Mouse (Mus musculus): ENCODE results near the gene Setd1b.
"Not testable (repeated sequence)": the region's sequence is repeated elsewhere in the genome, so short reads cannot be mapped to it uniquely, and the experiment has no call there.

The Setd1b gene

GRCm38 (mm10) chr5:123162942-123163341 is 20.9 kb downstream of the Setd1b start:
- DNase-seq (ENCODE audit: low spot score), result no peak

- no peak for DNase-seq (ENCODE audit: low spot score)
Measured at GRCm38 (mm10) chr5:123166437-123166836, 24.4 kb downstream of the Setd1b start.

GRCm38 (mm10) chr5:123167591-123167990 is 25.6 kb downstream of the Setd1b start:
- DNase-seq (ENCODE audit: low spot score), result no peak

DNA sequence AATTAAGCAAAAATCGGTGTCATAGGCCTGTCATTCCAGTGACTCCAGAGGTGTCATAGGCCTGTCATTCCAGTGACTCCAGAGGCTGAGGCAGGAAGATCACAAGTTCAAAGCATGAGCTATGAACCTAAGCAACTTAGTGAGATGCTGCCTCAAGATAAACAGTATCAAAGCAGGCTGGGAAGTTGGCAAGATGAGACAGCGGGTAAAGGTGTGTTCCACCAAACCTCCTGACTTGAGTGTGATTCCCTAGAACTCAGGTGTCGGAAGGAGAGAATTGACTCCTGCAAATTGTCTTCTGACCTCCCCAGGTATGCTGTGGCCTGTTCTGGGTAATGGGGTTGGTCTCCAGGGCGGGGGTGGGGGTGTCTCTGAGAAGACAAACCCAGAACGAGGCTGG is 27.3 kb downstream of the Setd1b start, which contains the start of gene Psmd9:
TSS of gene Psmd9 (plus strand) at position 130 of the 400 bp plus-strand sequence.
- no peak for DNase-seq (ENCODE audit: low spot score)

DNA sequence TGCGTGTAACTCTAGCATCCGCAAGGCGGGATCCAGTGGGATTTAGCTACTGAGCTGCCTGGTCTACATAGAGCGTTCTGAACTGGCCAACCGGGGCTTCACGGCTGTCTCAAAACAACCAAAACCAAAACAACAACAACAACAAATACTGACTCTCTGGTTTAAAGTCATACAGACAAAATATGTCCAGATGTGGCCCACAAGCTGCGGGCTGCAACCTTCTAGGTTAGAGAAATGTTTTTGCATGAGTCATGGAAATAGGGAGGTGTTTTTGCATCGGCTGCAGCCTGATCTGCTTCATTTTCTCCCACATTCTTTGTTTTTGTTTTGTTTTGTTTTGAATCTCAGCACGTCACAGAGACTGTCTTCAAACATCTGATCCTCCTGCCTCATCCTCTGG is 28.4 kb downstream of the Setd1b start:
- DNase-seq (ENCODE audit: low spot score), result no peak

GRCm38 (mm10) chr5:123171646-123172350 is 29.8 kb downstream of the Setd1b start:
- peak; percentile 94 for DNase-seq (ENCODE audit: low spot score)

DNA sequence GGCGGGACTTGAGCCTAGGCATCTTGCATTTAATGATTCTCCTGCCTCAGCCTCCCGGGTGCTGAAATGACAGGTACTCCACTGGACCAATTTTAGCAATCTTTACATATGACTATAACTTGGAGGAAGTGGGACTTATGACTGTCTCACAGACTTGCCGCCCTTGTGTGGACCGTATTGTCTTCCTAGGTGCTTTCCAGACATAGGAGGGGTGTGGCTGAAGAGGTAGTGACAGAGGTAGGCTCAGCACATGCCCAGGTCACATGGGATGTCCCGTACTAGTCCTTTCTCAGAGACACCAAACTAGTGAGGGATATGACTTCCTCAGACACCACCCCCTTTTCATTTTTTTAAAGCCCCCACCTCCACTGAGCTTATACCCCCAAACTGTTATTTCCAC is 36.8 kb downstream of the Setd1b start:
- DNase-seq (ENCODE audit: low spot score), result no peak

DNA sequence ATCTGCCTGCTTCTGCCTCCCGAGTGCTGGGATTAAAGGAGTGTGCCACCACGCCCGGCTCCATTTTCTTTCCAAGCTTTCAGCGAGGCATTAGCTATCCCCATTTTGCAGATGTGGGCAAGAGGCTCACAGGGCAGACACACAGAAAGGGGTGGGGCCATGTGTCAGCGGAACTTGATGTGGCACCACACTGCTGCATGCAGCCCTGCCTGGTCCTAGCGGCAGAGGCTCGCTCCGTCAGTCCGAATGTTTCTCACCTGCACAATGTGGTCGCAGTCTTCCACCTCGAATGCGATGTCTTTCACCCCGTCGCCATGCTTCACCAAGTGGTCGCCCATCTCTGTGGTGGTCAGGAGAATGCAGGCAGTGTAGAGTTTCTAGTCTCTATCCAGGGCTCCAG is 38.4 kb downstream of the Setd1b start:
- DNase-seq (ENCODE audit: low spot score), result no peak

- DNase-seq (ENCODE audit: low spot score), result no peak
Measured at GRCm38 (mm10) chr5:123181536-123181935, 39.5 kb downstream of the Setd1b start.

DNA sequence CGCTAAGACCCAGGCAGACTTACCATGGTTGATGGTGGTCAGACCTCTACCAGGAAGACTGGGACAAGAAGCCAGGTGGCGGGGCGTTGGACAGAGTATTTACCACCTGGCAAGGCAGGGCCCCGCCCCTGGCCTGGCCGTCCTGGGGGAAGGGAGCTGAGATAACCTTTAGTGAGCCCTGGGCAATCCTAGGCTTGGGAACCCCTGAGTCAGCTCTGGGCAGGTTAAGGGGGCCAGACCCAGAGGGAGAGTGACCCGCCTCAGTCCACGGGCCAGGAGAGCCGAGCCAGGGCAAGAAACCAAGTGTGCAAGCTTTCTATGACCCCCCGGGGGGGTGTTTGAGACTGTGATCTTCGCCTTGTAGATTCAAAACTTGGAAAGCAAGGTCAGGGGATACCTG is 40.7 kb downstream of the Setd1b start, which contains the start of gene Hpd:
TSS of gene Hpd (minus strand) at position 77 of the 400 bp plus-strand sequence.
- no peak for DNase-seq (ENCODE audit: low spot score)

DNA sequence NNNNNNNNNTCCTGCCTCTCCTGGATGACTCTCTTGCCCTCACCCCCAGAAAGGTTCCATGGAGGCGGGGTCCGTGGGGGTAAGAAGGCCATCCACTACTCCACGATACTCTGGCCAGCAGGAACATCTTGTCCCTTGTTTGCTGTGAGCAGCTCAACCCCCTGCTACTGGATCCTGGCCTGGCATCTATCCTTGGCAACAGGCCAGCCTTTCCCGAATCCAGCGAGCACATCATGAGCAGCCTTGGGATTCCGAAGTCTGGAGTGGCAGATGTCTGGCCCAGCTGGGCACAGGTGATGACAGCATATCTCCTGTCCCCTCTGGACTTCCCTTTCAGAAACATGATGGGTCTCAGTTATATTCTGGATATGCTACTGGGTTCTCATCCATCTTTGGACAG is 44.0 kb downstream of the Setd1b start:
- peak; percentile 69 for DNase-seq (ENCODE audit: low spot score)

- no peak for DNase-seq (ENCODE audit: low spot score)
Measured at GRCm38 (mm10) chr5:123187306-123187705, 45.3 kb downstream of the Setd1b start.

- no peak for DNase-seq (ENCODE audit: low spot score)
Measured at GRCm38 (mm10) chr5:123190912-123191311, 48.9 kb downstream of the Setd1b start.

DNA sequence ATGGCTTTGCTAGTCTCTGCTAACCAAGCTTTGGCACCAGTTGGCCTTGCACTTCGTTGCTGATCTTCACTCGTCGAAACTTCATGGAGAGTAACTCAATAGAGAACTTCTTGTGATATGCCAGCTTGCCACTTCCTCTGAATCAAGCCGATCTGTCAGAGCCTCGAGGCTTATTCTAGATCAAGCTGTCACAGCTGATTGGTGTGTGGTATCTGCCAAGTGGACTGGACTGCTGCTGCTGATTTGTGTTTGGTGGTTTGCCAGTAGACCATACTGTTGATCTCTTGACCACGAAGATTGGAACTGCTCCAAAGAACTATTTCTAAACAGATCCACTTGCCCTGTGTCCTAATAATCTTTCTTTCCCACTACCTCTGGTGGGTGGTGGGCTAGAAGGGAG is 49.4 kb downstream of the Setd1b start:
- DNase-seq (ENCODE audit: low spot score), result no peak

GRCm38 (mm10) chr5:123192606-123193150 is 50.7 kb downstream of the Setd1b start:
- no peak for DNase-seq (ENCODE audit: low spot score)

GRCm38 (mm10) chr5:123193436-123193835 is 51.4 kb downstream of the Setd1b start:
- no peak for DNase-seq (ENCODE audit: low spot score)

GRCm38 (mm10) chr5:123194856-123195255 is 52.9 kb downstream of the Setd1b start:
- DNase-seq (ENCODE audit: low spot score), result no peak

- no peak for DNase-seq (ENCODE audit: low spot score)
Measured at GRCm38 (mm10) chr5:123195500-123196000, 53.6 kb downstream of the Setd1b start.

GRCm38 (mm10) chr5:123196746-123197145 is 54.8 kb downstream of the Setd1b start:
- no peak for DNase-seq (ENCODE audit: low spot score)

- no peak for DNase-seq (ENCODE audit: low spot score)
Measured at GRCm38 (mm10) chr5:123198523-123198922, 56.5 kb downstream of the Setd1b start.

DNA sequence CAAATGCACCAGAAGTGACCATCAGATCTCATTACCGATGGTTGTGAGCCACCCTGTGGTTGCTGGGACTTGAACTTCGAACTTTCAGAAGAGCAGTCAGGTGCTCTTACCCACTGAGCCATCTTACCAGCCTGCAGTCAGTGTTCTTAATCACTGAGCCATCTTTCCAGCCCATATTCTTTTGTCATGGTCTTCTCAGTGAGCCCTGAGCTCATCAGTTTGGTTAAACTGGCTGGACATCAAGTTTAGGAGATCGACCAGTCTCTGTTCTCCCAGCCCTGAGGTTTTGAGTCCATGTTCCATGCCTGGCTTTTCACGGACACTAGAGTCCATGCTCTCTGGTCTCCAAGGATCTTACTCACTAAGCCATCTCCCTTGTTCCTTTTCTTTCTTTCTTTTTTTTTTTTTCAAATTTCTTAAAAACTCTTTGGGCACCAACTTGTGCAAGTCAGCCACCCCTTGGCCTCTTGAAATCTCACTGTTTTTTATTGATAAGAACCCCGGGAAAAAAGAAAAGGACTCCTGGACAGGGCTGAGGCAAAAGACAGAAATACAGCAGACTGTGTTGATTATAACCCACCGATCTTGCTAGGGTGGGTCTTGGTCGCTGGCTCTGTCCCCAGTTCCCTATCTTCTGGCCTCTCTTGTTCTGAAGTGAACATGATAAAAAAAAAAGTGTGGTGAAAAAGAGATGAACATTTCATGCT is 59.0 kb downstream of the Setd1b start:
- not testable (repeated sequence) for DNase-seq (ENCODE audit: low spot score)

- DNase-seq (ENCODE audit: low spot score), result no peak
Measured at GRCm38 (mm10) chr5:123201523-123201892, 59.5 kb downstream of the Setd1b start.

DNA sequence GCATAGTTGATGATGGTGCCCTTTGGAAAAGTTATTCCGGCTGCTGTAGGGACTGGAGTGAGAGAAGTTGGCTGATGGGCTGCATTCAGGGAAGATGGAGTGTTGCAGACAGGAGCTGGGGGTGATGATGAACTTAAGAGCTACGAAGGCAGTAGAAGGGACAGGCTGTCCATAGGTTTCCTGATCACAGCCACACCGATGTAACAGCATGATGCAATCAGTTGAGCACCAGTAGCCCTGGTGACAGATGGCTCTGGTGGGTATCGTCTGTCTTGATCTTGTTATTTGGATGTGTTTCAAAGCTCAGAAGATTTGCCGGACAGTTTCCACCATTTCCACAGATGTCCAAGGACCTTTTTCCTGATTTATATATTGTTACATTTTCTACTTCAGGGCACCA is 60.0 kb downstream of the Setd1b start:
- no peak for DNase-seq (ENCODE audit: low spot score)
